Mouse (Mus musculus) cortical plate, adult 2 months (tissue): ENCODE measurements at regions not wholly inside any gene's neighbourhood (a gene's known extent, or its start where the extent isn't known, plus 50 kb on each side); places are given as distances from the start of the nearest gene placed in this dataset.

Source experiments
- CTCF ChIP-seq: fragments of 200-500 bp; IDR thresholded peaks from 2 replicates; pipeline ENCODE4 v1.5.1; 2011; ENCODE audit warnings: mild to moderate bottlenecking, control low read depth, low read length; ENCODE audit not compliant: insufficient read depth; ENCODE audit errors: extremely low read depth
- POLR2A ChIP-seq: fragments of 200-500 bp; IDR thresholded peaks from 2 replicates; pipeline ENCODE4 v1.6.1; 2011; ENCODE audit warnings: mild to moderate bottlenecking, low read length, control low read depth; ENCODE audit not compliant: insufficient read depth; ENCODE audit errors: extremely low read depth

- TF ChIP-seq CTCF (no peak), POLR2A (no peak)
These were observed 527.2 kb upstream of the Robo1 start for GRCm38 (mm10) chr16:71780945-71781344.
